Mouse (Mus musculus): Measurements from ENCODE around the gene Zic5. TPM values are rescaled to one million over a fixed set of nuclear protein-coding genes. Genes with fewer than 3 reads are reported as not detected.

Gene Zic5
- total RNA-seq, 1 experiment from 2014 or later, result not detected

DNA sequence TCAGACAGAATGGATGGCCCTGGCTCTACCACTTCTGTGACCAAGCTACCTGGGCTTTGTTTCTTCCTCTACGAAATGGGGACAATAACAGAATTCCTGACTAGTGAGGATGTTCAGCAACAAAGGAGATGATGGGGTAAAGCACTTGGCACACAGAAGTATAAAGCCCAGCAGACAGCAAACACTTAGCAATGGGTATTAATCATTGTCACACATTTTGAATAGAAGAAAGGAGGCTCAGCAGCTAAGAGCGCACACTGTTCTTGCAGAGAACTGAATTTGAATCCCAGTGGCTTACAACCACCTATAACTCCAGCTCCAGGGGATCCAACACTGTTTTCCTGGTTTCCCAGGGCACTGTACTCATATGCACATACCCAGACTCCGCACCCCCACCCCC lies 37.8 kb downstream of the Zic5 start:
- no peak for DNase-seq

DNA sequence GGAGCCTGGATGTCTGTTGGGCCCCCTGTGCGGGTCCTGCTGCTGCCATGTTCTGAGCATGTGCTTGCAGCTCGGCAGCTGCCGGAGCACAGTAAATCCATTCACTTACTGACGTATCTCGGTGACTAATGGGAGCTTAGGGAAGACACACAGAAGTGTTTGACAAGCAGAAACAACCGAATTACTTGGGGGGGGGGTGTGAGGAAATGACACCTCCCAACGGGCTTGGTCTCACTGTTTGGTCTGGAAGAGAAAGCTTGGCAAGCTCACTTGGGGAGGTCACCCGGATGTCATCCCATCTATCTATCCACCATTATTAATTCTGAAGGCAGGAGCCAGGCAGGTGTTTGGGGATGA lies 38.3 kb downstream of the Zic5 start:
- no peak for DNase-seq

DNA sequence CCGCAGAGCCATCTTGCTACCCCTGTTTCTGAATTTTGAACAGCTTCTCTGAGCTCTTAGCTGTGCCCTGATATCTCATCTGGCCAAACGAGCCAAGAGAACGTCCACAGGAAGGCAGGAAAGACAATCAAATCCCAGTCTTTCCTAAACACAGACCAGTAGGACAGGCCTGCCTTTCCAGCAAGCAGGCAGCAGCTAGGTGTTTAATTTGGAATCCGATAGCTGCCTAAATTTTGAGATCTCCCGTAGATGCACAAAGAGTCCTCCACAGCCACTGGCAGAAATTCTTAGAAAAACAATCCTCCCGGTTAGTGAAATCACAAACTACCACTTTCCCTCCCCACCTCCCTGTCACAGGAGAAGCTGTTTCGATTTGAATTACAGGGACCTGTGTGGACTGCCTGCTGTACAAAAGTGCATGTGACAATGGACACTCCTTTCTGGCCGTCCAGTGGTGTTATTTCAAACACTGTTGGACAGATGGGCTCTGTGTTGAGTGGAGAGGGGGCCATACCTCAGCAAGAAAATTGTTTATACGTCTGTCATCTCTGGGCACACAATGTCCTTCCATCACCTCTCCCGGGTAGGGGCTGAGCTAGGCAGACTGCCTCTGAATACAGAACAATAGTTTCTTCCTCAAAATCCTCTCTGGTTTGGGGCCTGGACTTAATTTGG lies 38.8 kb downstream of the Zic5 start:
- no peak for DNase-seq

DNA sequence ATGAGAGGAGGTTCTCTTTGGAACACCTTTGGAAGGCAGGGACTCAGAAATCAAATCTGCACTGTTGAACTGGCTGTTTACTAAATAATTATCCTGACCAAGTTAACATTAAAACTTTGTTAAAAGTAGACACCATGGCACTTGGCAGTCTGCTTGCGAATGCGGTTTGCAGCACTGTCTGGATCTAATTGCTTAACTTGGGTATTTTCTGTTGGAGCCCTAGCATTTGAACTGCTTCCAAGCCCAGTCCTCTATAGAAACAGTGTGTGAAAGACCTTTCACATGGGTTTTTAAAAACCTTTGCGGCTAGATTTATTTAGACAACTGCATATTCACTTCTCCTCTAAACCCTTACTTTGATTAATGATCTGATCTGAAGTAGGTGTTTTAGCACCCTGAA lies 41.0 kb downstream of the Zic5 start:
- no peak for DNase-seq

DNA sequence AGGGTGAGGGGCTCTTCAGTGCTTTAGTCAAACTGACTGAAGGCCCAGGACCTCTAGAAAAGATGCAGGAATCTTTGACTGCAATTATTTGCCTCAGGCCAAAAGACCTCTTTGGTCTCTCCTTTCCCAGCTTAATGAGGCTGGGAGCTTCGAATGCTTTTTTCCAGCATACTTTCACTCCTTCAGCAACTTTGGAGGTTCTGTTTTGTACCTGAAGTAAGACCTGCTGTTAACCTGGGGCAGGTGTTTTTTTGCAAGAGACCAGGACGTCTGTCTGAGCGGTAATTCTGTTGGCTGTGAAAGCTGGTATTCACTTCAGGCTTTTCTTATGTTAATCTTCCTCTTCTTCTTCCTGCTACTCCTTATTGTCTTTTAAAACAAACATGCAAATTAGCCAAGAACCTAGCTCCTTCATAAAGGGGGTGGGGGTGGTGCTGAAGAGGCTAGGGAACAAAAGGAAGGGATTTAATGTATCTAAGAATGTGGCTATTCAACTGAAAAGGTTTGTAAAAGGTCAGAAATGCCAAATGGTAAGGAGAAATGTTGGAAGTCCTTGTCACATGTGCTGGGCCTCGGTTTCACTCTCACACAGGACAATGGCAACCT lies 49.2 kb downstream of the Zic5 start:
- no peak for DNase-seq

DNA sequence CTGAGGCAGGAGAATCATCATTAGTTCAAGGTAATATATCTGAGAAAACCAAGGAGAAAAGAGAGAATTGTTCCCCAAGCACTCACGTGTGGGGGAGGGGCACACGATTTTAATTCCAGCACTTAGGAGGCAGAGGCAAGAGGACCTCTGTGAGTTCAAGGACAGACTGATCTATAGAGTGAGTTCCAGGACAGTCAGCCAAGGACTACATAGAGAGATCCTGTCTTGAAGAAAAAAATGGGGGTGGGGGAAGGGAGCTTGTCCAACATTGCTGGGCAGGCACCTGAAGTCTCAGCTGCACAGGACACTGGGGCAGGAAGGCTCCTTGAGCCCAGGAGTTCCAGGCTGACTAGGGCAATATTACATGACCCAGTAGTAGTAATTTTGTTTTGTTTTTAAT lies 50.7 kb downstream of the Zic5 start:
- DNase-seq, result no peak

DNA sequence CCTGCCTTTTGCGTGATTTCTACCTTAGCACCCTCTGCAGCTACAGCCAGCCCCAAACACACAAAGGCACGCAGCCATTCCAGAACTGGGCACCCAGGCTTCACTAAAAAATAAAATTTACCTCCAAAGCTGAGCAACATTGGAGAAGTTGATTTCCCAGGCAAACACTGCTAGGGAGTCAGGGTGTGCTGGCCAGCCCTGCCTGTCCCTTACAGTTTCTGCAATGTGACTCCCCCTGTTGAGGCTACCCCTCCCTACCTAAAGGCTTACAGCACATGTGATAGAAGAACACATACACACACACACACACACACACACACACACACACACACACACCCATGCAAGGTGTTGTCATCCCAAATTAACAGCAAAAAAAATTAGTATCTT lies 51.9 kb downstream of the Zic5 start:
- DNase-seq, result no peak

DNA sequence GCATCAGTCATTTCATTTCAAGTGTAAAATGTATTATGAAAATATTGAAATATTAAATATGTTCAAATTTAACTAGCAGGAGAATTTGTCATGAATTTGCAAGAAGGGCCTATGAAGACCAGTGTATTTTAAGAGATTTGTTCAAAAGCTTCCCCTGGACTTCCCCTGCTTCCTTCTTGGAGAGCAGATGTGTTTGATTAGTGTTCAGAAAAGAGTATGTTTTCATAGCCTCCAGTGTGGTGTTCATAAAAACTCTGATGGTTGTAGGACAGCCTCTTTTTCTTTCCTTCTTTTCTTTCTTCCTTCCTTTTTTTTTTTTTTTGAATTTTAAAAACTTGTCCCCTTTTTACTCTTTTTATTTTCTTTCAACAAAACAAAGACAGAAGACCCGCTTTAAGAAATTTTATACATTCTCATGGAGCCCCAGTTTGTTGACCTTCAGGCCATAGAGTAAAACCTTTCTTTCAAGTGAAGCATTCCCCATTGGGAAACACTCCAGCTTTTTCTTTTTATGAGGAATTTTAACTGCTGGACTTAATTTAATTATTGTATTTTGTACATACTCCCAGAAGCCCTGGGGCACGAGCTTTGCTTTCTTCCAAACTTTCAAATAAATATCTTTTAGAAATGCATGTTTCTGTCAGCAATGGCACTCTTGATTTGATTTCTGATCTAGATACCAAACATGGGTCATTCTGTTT lies 52.5 kb downstream of the Zic5 start:
- no peak for DNase-seq

Other genes with a start within 250 kb of the Zic5 start
- not detected in 2 replicates for gene Gm5089, start 14.6 kb downstream of the Zic5 start, total RNA-seq (2021)
- gene Zic2, start 9.8 kb upstream of the Zic5 start, total RNA-seq (2021), result not detected in 2 replicates
- not detected in 2 replicates for gene Gm10837, start 24.9 kb upstream of the Zic5 start, total RNA-seq (2021)
- 133 and 175 TPM in 2 replicates for gene Pcca, start 68.6 kb upstream of the Zic5 start, total RNA-seq (2021)